Mouse (Mus musculus): ENCODE data around the gene Tbc1d22b. TPM values are rescaled to one million over a fixed set of nuclear protein-coding genes. Genes with fewer than 3 reads are reported as not detected.
A peak's percentile ranks its signal among the peaks of the same experiment; 100 is the strongest.
"Not testable (repeated sequence)": the region's sequence is repeated elsewhere in the genome, so short reads cannot be mapped to it uniquely, and the experiment has no call there.

The Tbc1d22b gene
- total and polyA plus RNA-seq, 3 experiments = 24.2 to 30.6 (median 30.5) TPM

GRCm38 (mm10) chr17:29595891-29596770 lies 46.5 kb downstream of the Tbc1d22b start:
- DNase-seq = peak; percentile 62

- no peak for DNase-seq
Observed at GRCm38 (mm10) chr17:29596771-29597132, 47.2 kb downstream of the Tbc1d22b start.

GRCm38 (mm10) chr17:29599051-29599450 lies 49.5 kb downstream of the Tbc1d22b start:
- DNase-seq = no peak

GRCm38 (mm10) chr17:29599537-29599936 lies 50.0 kb downstream of the Tbc1d22b start:
- DNase-seq = no peak

- peak; percentile 74 for DNase-seq
Observed at GRCm38 (mm10) chr17:29601391-29601790, 51.8 kb downstream of the Tbc1d22b start.

- peak; percentile 82 for DNase-seq
Observed at GRCm38 (mm10) chr17:29603283-29603682, 53.7 kb downstream of the Tbc1d22b start.

- not testable (repeated sequence) for DNase-seq
Observed at GRCm38 (mm10) chr17:29613453-29613852, 63.9 kb downstream of the Tbc1d22b start.

- peak; percentile 96 for DNase-seq
Observed at GRCm38 (mm10) chr17:29614115-29615023, 64.8 kb downstream of the Tbc1d22b start, which contains the start of the genes Rnf8 and Gm28043. TSS of gene Rnf8 (plus strand) at chr17:29614790. TSS of gene Gm28043 (plus strand) at chr17:29614876.

GRCm38 (mm10) chr17:29615024-29615551 lies 65.5 kb downstream of the Tbc1d22b start:
- DNase-seq = no peak

- DNase-seq = peak; percentile 73
Observed at GRCm38 (mm10) chr17:29615616-29616015, 66.0 kb downstream of the Tbc1d22b start.

GRCm38 (mm10) chr17:29619231-29619630 lies 69.6 kb downstream of the Tbc1d22b start:
- no peak for DNase-seq

- no peak for DNase-seq
Observed at GRCm38 (mm10) chr17:29623488-29623887, 73.9 kb downstream of the Tbc1d22b start.

- DNase-seq = no peak
Observed at GRCm38 (mm10) chr17:29627285-29627684, 77.7 kb downstream of the Tbc1d22b start.

GRCm38 (mm10) chr17:29628946-29629345 lies 79.4 kb downstream of the Tbc1d22b start:
- DNase-seq = no peak

GRCm38 (mm10) chr17:29629620-29630019 lies 80.0 kb downstream of the Tbc1d22b start:
- DNase-seq = no peak

GRCm38 (mm10) chr17:29632312-29632711 lies 82.7 kb downstream of the Tbc1d22b start:
- DNase-seq = no peak

GRCm38 (mm10) chr17:29635492-29635891 lies 85.9 kb downstream of the Tbc1d22b start:
- DNase-seq = no peak

- peak; percentile 42 for DNase-seq
Observed at GRCm38 (mm10) chr17:29636118-29636517, 86.5 kb downstream of the Tbc1d22b start.

GRCm38 (mm10) chr17:29637377-29637776 lies 87.8 kb downstream of the Tbc1d22b start:
- no peak for DNase-seq

- DNase-seq = no peak
Observed at GRCm38 (mm10) chr17:29637895-29638294, 88.3 kb downstream of the Tbc1d22b start.

GRCm38 (mm10) chr17:29640971-29641370 lies 91.4 kb downstream of the Tbc1d22b start:
- DNase-seq = peak; percentile 83

- no peak for DNase-seq
Observed at GRCm38 (mm10) chr17:29642219-29642618, 92.6 kb downstream of the Tbc1d22b start.
